Comparison of ENCODE assay signal across 8 mouse cellular contexts in genomic region chr11:62458780-62459179, GRCm38 (mm10). TPM values are rescaled to one million over a fixed set of nuclear protein-coding genes. Genes with fewer than 3 reads are reported as not detected.
DNase-seq lines count a peak whose midpoint lies in the region; ATAC-seq lines count a peak whose summit lies in the region.

No protein-coding gene starts in this region.

- H3K4me2 ChIP-seq in heart, embryonic 14.5 days (ENCODE audit: low read length), result peak overlapping the region; percentile 93
- H3K4me2 ChIP-seq in hindbrain, embryonic 11.5 days (replicated peaks; ENCODE audit: low read depth, low read length), result peak overlapping the region; percentile 80

- H3K27ac ChIP-seq in heart, embryonic 14.5 days (replicated peaks in 1 of 2; ENCODE audit: control insufficient read depth in 1 of 2, insufficient read depth in 1 of 2, low read depth in 2 of 2, low read length in 2 of 2), result peak overlapping the region; percentile 98 to 100
- H3K27ac ChIP-seq in hindbrain, embryonic 11.5 days (ENCODE audit: low read depth, low read length), result 0 out of 2 replicates have a peak overlapping the region, but pooled peaks have one; percentile 99
- peak overlapping the region; percentile 99 for H3K27ac ChIP-seq in midbrain, embryonic 10.5 days (replicated peaks)

- H3K4me1 ChIP-seq in heart, embryonic 14.5 days (ENCODE audit: control insufficient read depth in 2 of 2, insufficient read depth in 2 of 2, low read length in 2 of 2), result peaks cover 0 to 14% of the 10 kb centered on the region in 2 experiments; a peak in 2 of 4 replicates
- no peaks in the 10 kb centered on the region for H3K4me1 ChIP-seq in hindbrain, embryonic 11.5 days (replicated peaks; ENCODE audit: control insufficient read depth, insufficient read depth, low read length)
- peaks cover 29% of the 10 kb centered on the region for H3K4me1 ChIP-seq in midbrain, embryonic 10.5 days

- peak overlapping the region; percentile 99 for H3K9ac ChIP-seq in heart, embryonic 14.5 days (ENCODE audit: low read length)
- peak overlapping the region; percentile 99 for H3K9ac ChIP-seq in hindbrain, embryonic 11.5 days (ENCODE audit: low read depth, low read length)

- no peak for ATAC-seq in heart, embryonic 14.5 days (ENCODE audit: insufficient number of reproducible peaks, insufficient read depth, low FRiP score, low read depth)
- no peak for ATAC-seq in hindbrain, embryonic 11.5 days (ENCODE audit: low FRiP score)
- ATAC-seq in granulocyte monocyte progenitor cell, adult 5-6 weeks (replicated peaks; ENCODE audit: poor library complexity, severe bottlenecking), result no peak

- no peak for DNase-seq in heart, postnatal 10 days
- DNase-seq in Muller cell, postnatal 12 days (ENCODE audit: inconsistent ontology term), result peak; percentile 14
- DNase-seq in hindbrain, embryonic 11.5 days (ENCODE audit: low spot score), result no peak
- no peak for DNase-seq in midbrain, embryonic 10.5 days (ENCODE audit: low spot score)
- no peak for DNase-seq in left cerebral cortex, adult 8-10 months (ENCODE audit: low spot score in 2 of 2)
- DNase-seq in adrenal gland, adult (ENCODE audit: inconsistent age in 2 of 2, low spot score in 1 of 2), result no peak

- no peaks in the 10 kb centered on the region for H3K36me3 ChIP-seq in heart, embryonic 14.5 days (ENCODE audit: control insufficient read depth, insufficient read depth, low read length)
- no peaks in the 10 kb centered on the region for H3K36me3 ChIP-seq in hindbrain, embryonic 11.5 days (ENCODE audit: control insufficient read depth, insufficient read depth, low read length)
- 0 out of 2 replicates have a peak, but pooled peaks cover 5% of the 10 kb centered on the region for H3K36me3 ChIP-seq in midbrain, embryonic 10.5 days

- intact Hi-C loops in heart, postnatal 10 days (cut with DNase I), result loop anchor here (5.0 kb wide), 2 partner anchors 79 to 144 kb away; partner anchors contain the start of gene Cenpv

- no peaks in the 10 kb centered on the region for H3K27me3 ChIP-seq in heart, embryonic 14.5 days (ENCODE audit: control insufficient read depth, insufficient read depth, low read length)
- H3K27me3 ChIP-seq in hindbrain, embryonic 11.5 days (ENCODE audit: control insufficient read depth, insufficient read depth, low read length), result no peaks in the 10 kb centered on the region
- H3K27me3 ChIP-seq in midbrain, embryonic 10.5 days (ENCODE audit: low read depth, poor library complexity, severe bottlenecking), result no peaks in the 10 kb centered on the region

- H3K4me3 ChIP-seq in heart, embryonic 14.5 days (ENCODE audit: control insufficient read depth in 1 of 2, insufficient read depth in 1 of 2, low read depth in 1 of 2, low read length in 2 of 2), result peak overlapping the region; percentile 96 to 98
- H3K4me3 ChIP-seq in hindbrain, embryonic 11.5 days (ENCODE audit: low read depth, low read length), result peak overlapping the region; percentile 78
- H3K4me3 ChIP-seq in midbrain, embryonic 10.5 days, result peak overlapping the region; percentile 94

- WGBS in heart, embryonic 14.5 days, result under 1% methylated on average over 9 of the region's 9 CpGs
- 3% methylated on average over 9 of the region's 9 CpGs for WGBS in hindbrain, embryonic 11.5 days
- 2% methylated on average over 9 of the region's 9 CpGs for WGBS in midbrain, embryonic 10.5 days

- no peaks in the 10 kb centered on the region for H3K9me3 ChIP-seq in heart, embryonic 14.5 days (ENCODE audit: control insufficient read depth, low read length)
- no peaks in the 10 kb centered on the region for H3K9me3 ChIP-seq in hindbrain, embryonic 11.5 days (ENCODE audit: control insufficient read depth, low read length)
- no peaks in the 10 kb centered on the region for H3K9me3 ChIP-seq in midbrain, embryonic 10.5 days (replicated peaks)

RNA-seq across cellular contexts. Expression of gene Ncor1, which starts 0.4 kb away (rescaled TPM):
- polyA plus RNA-seq in heart, embryonic 14.5 days (2014; fragmentation: Nextera tagmentation; extraction: Ambion mirVana), result 141 and 150 TPM in 2 replicates
- 100 to 1,000 TPM; 137 to 148 TPM for total RNA-seq in heart, postnatal 10 days (2021)
- polyA plus RNA-seq in hindbrain, embryonic 11.5 days (2014; fragmentation: Nextera tagmentation; extraction: Ambion mirVana), result 170 and 189 TPM in 2 replicates
- polyA plus RNA-seq in midbrain, embryonic 10.5 days (2016; fragmentation: Nextera tagmentation; extraction: Ambion mirVana), result 120 and 139 TPM in 2 replicates
- 289 and 349 TPM in 2 replicates for total RNA-seq in granulocyte monocyte progenitor cell, adult 5-6 weeks (2014; fragmentation: Nextera tagmentation)
- total RNA-seq in granulocyte monocyte progenitor cell, adult 5-6 weeks (2017), result 267 and 271 TPM in 2 replicates
- total RNA-seq in left cerebral cortex, adult 8-10 months (2022), result 100 to 1,000 TPM; 238 to 310 (median 267) TPM

RNA-seq across cellular contexts. Expression of gene Pigl, which starts 0.5 kb away (rescaled TPM):
- polyA plus RNA-seq in heart, embryonic 14.5 days (2014; fragmentation: Nextera tagmentation; extraction: Ambion mirVana), result 7.4 and 8.3 TPM in 2 replicates
- total RNA-seq in heart, postnatal 10 days (2021), result 1 to 10 TPM; 2.7 to 3.6 TPM
- 13.6 and 13.7 TPM in 2 replicates for polyA plus RNA-seq in hindbrain, embryonic 11.5 days (2014; fragmentation: Nextera tagmentation; extraction: Ambion mirVana)
- polyA plus RNA-seq in midbrain, embryonic 10.5 days (2016; fragmentation: Nextera tagmentation; extraction: Ambion mirVana), result 16.4 and 17.9 TPM in 2 replicates
- 4.7 and 12.2 TPM in 2 replicates for total RNA-seq in granulocyte monocyte progenitor cell, adult 5-6 weeks (2014; fragmentation: Nextera tagmentation)
- total RNA-seq in granulocyte monocyte progenitor cell, adult 5-6 weeks (2017), result 2.5 and 3.6 TPM in 2 replicates
- total RNA-seq in left cerebral cortex, adult 8-10 months (2022), result 1 to 10 TPM; 4.7 to 6.6 (median 5.9) TPM
